Mouse (Mus musculus) c-Kit-positive CD71-positive TER-119-positive erythroid progenitor cells, embryonic 14.5 days (primary cell): ENCODE measurements around the gene A4galt.
"Not testable (repeated sequence)": the region's sequence is repeated elsewhere in the genome, so short reads cannot be mapped to it uniquely, and the experiment has no call there.

Experiments used
- DNase-seq: peaks from one replicate; pipeline ENCODE4 v3.0.0-alpha.2; 2013; ENCODE audit warnings: low spot score

Gene A4galt

GRCm38 (mm10) chr15:83251176-83252004 lies at the start of gene A4galt:
TSS of gene A4galt (minus strand) at chr15:83251774.
- DNase-seq: no peak

- DNase-seq: no peak
These were observed 48.5 kb upstream of the A4galt start for GRCm38 (mm10) chr15:83299916-83300582.

- DNase-seq: no peak
These were observed 47.9 kb upstream of the A4galt start for GRCm38 (mm10) chr15:83299450-83299849.

- no peak for DNase-seq
These were observed 47.2 kb upstream of the A4galt start for GRCm38 (mm10) chr15:83298810-83299209.

GRCm38 (mm10) chr15:83298313-83298712 lies 46.7 kb upstream of the A4galt start:
- DNase-seq: peak; percentile 24

GRCm38 (mm10) chr15:83296771-83297311 lies 45.3 kb upstream of the A4galt start:
- DNase-seq: no peak

- DNase-seq: no peak
These were observed 44.5 kb upstream of the A4galt start for GRCm38 (mm10) chr15:83296050-83296449.

- DNase-seq: no peak
These were observed 43.4 kb upstream of the A4galt start for GRCm38 (mm10) chr15:83294954-83295353.

- no peak for DNase-seq
These were observed 42.4 kb upstream of the A4galt start for GRCm38 (mm10) chr15:83293706-83294645.

GRCm38 (mm10) chr15:83293144-83293543 lies 41.6 kb upstream of the A4galt start:
- no peak for DNase-seq

GRCm38 (mm10) chr15:83292261-83293056 lies 40.9 kb upstream of the A4galt start:
- DNase-seq: no peak

- DNase-seq: no peak
These were observed 39.3 kb upstream of the A4galt start for GRCm38 (mm10) chr15:83290899-83291298.

GRCm38 (mm10) chr15:83284828-83285227 lies 33.3 kb upstream of the A4galt start:
- no peak for DNase-seq

GRCm38 (mm10) chr15:83282397-83282796 lies 30.8 kb upstream of the A4galt start:
- no peak for DNase-seq

GRCm38 (mm10) chr15:83281303-83281702 lies 29.7 kb upstream of the A4galt start:
- no peak for DNase-seq

- DNase-seq: no peak
These were observed 27.0 kb upstream of the A4galt start for GRCm38 (mm10) chr15:83278579-83278978.

- DNase-seq: no peak
These were observed 25.9 kb upstream of the A4galt start for GRCm38 (mm10) chr15:83277451-83277850.

GRCm38 (mm10) chr15:83274237-83274636 lies 22.7 kb upstream of the A4galt start:
- DNase-seq: not testable (repeated sequence)

GRCm38 (mm10) chr15:83273017-83273416 lies 21.4 kb upstream of the A4galt start:
- no peak for DNase-seq

GRCm38 (mm10) chr15:83271221-83271620 lies 19.6 kb upstream of the A4galt start:
- not testable (repeated sequence) for DNase-seq

GRCm38 (mm10) chr15:83269985-83270384 lies 18.4 kb upstream of the A4galt start:
- DNase-seq: not testable (repeated sequence)
